Mouse (Mus musculus): Measurements from ENCODE around the gene Cit. TPM values are rescaled to one million over a fixed set of nuclear protein-coding genes. Genes with fewer than 3 reads are reported as not detected.

The Cit gene
- polyA plus RNA-seq, 1 experiment from 2014 or later = 21.1 TPM

GRCm38 (mm10) chr5:115924946-115925345 is 79.9 kb downstream of the Cit start:
- peaks cover 30% of the 10 kb centered on the region for H3K36me3 ChIP-seq
- H3K27ac ChIP-seq = no peak overlapping the region

GRCm38 (mm10) chr5:115928786-115929507 is 83.9 kb downstream of the Cit start:
- no peak overlapping the region for H3K9ac ChIP-seq (replicated peaks)
- H3K27me3 ChIP-seq = no peaks in the 10 kb centered on the region
- ATAC-seq = no peak
- H3K4me3 ChIP-seq (replicated peaks) = no peak overlapping the region
- H3K9me3 ChIP-seq = no peaks in the 10 kb centered on the region
- no peak overlapping the region for H3K27ac ChIP-seq
- H3K4me2 ChIP-seq (replicated peaks) = no peak overlapping the region
- peaks cover 63% of the 10 kb centered on the region for H3K36me3 ChIP-seq
- 88% methylated on average over 16 of the region's 16 CpGs for WGBS
- H3K4me1 ChIP-seq (replicated peaks) = no peaks in the 10 kb centered on the region

More at GRCm38 (mm10) chr5:115924946-115925345, 79.9 kb downstream of the Cit start:
- ATAC-seq = no peak
- no peak overlapping the region for H3K4me3 ChIP-seq (replicated peaks)
- WGBS = 98% methylated on average over 7 of the region's 7 CpGs
- no peaks in the 10 kb centered on the region for H3K4me1 ChIP-seq (replicated peaks)
- no peaks in the 10 kb centered on the region for H3K9me3 ChIP-seq
- no peak overlapping the region for H3K4me2 ChIP-seq (replicated peaks)
- no peak overlapping the region for H3K9ac ChIP-seq (replicated peaks)
- no peaks in the 10 kb centered on the region for H3K27me3 ChIP-seq

GRCm38 (mm10) chr5:115932325-115932724 is 87.2 kb downstream of the Cit start:
- peaks cover 69% of the 10 kb centered on the region for H3K36me3 ChIP-seq
- H3K27me3 ChIP-seq = no peaks in the 10 kb centered on the region
- H3K9ac ChIP-seq (replicated peaks) = no peak overlapping the region
- no peak overlapping the region for H3K4me2 ChIP-seq (replicated peaks)
- 96% methylated on average over 11 of the region's 11 CpGs for WGBS
- no peaks in the 10 kb centered on the region for H3K9me3 ChIP-seq
- no peak overlapping the region for H3K27ac ChIP-seq
- H3K4me3 ChIP-seq (replicated peaks) = no peak overlapping the region
- no peak for ATAC-seq
- H3K4me1 ChIP-seq (replicated peaks) = no peaks in the 10 kb centered on the region

GRCm38 (mm10) chr5:115936851-115937250 is 91.8 kb downstream of the Cit start:
- Histone ChIP-seq H3K9me3 (no peaks in the 10 kb centered on the region), H3K36me3 (peaks cover 79% of the 10 kb centered on the region), H3K4me2 (replicated peaks) (no peak overlapping the region), H3K27ac (no peak overlapping the region), H3K27me3 (no peaks in the 10 kb centered on the region), H3K4me1 (replicated peaks) (no peaks in the 10 kb centered on the region), H3K4me3 (replicated peaks) (no peak overlapping the region), H3K9ac (replicated peaks) (no peak overlapping the region)
- WGBS = 92% methylated on average over 15 of the region's 15 CpGs
- ATAC-seq = no peak

GRCm38 (mm10) chr5:115937566-115937965 is 92.5 kb downstream of the Cit start:
- Histone ChIP-seq H3K9ac (replicated peaks) (no peak overlapping the region), H3K27ac (no peak overlapping the region), H3K36me3 (peaks cover 77% of the 10 kb centered on the region), H3K4me1 (replicated peaks) (no peaks in the 10 kb centered on the region), H3K9me3 (no peaks in the 10 kb centered on the region), H3K4me2 (replicated peaks) (no peak overlapping the region), H3K4me3 (replicated peaks) (no peak overlapping the region), H3K27me3 (no peaks in the 10 kb centered on the region)
- WGBS = 94% methylated on average over 6 of the region's 6 CpGs
- no peak for ATAC-seq

GRCm38 (mm10) chr5:115938999-115939398 is 93.9 kb downstream of the Cit start:
- no peak for ATAC-seq
- WGBS = 93% methylated on average over 13 of the region's 13 CpGs
- H3K4me2 ChIP-seq (replicated peaks) = no peak overlapping the region
- H3K36me3 ChIP-seq = peaks cover 80% of the 10 kb centered on the region
- no peaks in the 10 kb centered on the region for H3K4me1 ChIP-seq (replicated peaks)
- no peak overlapping the region for H3K4me3 ChIP-seq (replicated peaks)
- no peaks in the 10 kb centered on the region for H3K9me3 ChIP-seq
- no peaks in the 10 kb centered on the region for H3K27me3 ChIP-seq
- H3K27ac ChIP-seq = no peak overlapping the region
- no peak overlapping the region for H3K9ac ChIP-seq (replicated peaks)

GRCm38 (mm10) chr5:115942389-115942788 is 97.3 kb downstream of the Cit start:
- H3K27me3 ChIP-seq = no peaks in the 10 kb centered on the region
- H3K36me3 ChIP-seq = peaks cover 79% of the 10 kb centered on the region
- WGBS = 90% methylated on average over 3 of the region's 3 CpGs
- no peak overlapping the region for H3K4me2 ChIP-seq (replicated peaks)
- H3K9me3 ChIP-seq = no peaks in the 10 kb centered on the region
- no peak overlapping the region for H3K27ac ChIP-seq
- no peak overlapping the region for H3K4me3 ChIP-seq (replicated peaks)
- ATAC-seq = no peak
- no peak overlapping the region for H3K9ac ChIP-seq (replicated peaks)
- no peaks in the 10 kb centered on the region for H3K4me1 ChIP-seq (replicated peaks)

GRCm38 (mm10) chr5:115944791-115945490 is 99.9 kb downstream of the Cit start:
- Histone ChIP-seq H3K4me3 (replicated peaks) (no peak overlapping the region), H3K27me3 (no peaks in the 10 kb centered on the region), H3K36me3 (peaks cover 78% of the 10 kb centered on the region), H3K4me2 (replicated peaks) (no peak overlapping the region), H3K27ac (no peak overlapping the region), H3K4me1 (replicated peaks) (no peaks in the 10 kb centered on the region), H3K9me3 (no peaks in the 10 kb centered on the region), H3K9ac (replicated peaks) (no peak overlapping the region)
- ATAC-seq = no peak
- 52% methylated on average over 11 of the region's 11 CpGs for WGBS

- Histone ChIP-seq H3K9me3 (no peaks in the 10 kb centered on the region), H3K27me3 (no peaks in the 10 kb centered on the region), H3K36me3 (peaks cover 76% of the 10 kb centered on the region), H3K4me2 (replicated peaks) (no peak overlapping the region), H3K9ac (replicated peaks) (no peak overlapping the region), H3K4me1 (replicated peaks) (no peaks in the 10 kb centered on the region), H3K27ac (no peak overlapping the region), H3K4me3 (replicated peaks) (no peak overlapping the region)
- WGBS = 91% methylated on average over 15 of the region's 15 CpGs
- ATAC-seq = no peak
Observed at GRCm38 (mm10) chr5:115947622-115948353, 102.7 kb downstream of the Cit start.

- Histone ChIP-seq H3K36me3 (peaks cover 85% of the 10 kb centered on the region), H3K9ac (replicated peaks) (no peak overlapping the region)
Observed at GRCm38 (mm10) chr5:115950936-115951335, 105.9 kb downstream of the Cit start.

GRCm38 (mm10) chr5:115953173-115953572 is 108.1 kb downstream of the Cit start:
- Histone ChIP-seq H3K9me3 (no peaks in the 10 kb centered on the region), H3K9ac (replicated peaks) (no peak overlapping the region), H3K36me3 (peaks cover 82% of the 10 kb centered on the region), H3K27me3 (no peaks in the 10 kb centered on the region), H3K27ac (no peak overlapping the region), H3K4me2 (replicated peaks) (no peak overlapping the region), H3K4me3 (replicated peaks) (no peak overlapping the region), H3K4me1 (replicated peaks) (no peaks in the 10 kb centered on the region)
- 98% methylated on average over 6 of the region's 6 CpGs for WGBS
- no peak for ATAC-seq

More at GRCm38 (mm10) chr5:115950936-115951335, 105.9 kb downstream of the Cit start:
- H3K27ac ChIP-seq = no peak overlapping the region
- no peak for ATAC-seq
- H3K4me2 ChIP-seq (replicated peaks) = no peak overlapping the region
- no peaks in the 10 kb centered on the region for H3K9me3 ChIP-seq
- H3K27me3 ChIP-seq = no peaks in the 10 kb centered on the region
- H3K4me3 ChIP-seq (replicated peaks) = no peak overlapping the region
- no peaks in the 10 kb centered on the region for H3K4me1 ChIP-seq (replicated peaks)
- 86% methylated on average over 7 of the region's 7 CpGs for WGBS

- 95% methylated on average over 6 of the region's 6 CpGs for WGBS
- no peak overlapping the region for H3K9ac ChIP-seq (replicated peaks)
- H3K27me3 ChIP-seq = no peaks in the 10 kb centered on the region
- H3K4me3 ChIP-seq (replicated peaks) = no peak overlapping the region
- no peak for ATAC-seq
- H3K36me3 ChIP-seq = peaks cover 78% of the 10 kb centered on the region
- H3K4me1 ChIP-seq (replicated peaks) = no peaks in the 10 kb centered on the region
- no peak overlapping the region for H3K4me2 ChIP-seq (replicated peaks)
- no peaks in the 10 kb centered on the region for H3K9me3 ChIP-seq
- H3K27ac ChIP-seq = no peak overlapping the region
Observed at GRCm38 (mm10) chr5:115954084-115954483, 109.0 kb downstream of the Cit start.

Measured in midbrain, embryonic 13.5 days (tissue).